Mouse (Mus musculus) liver, embryonic 14.5 days (tissue): ENCODE measurements around the gene Ppp4c. TPM values are rescaled to one million over a fixed set of nuclear protein-coding genes. Genes with fewer than 3 reads are reported as not detected.
A peak's percentile ranks its signal among the peaks of the same experiment; 100 is the strongest.

Experiments used
- ATAC-seq: fragments of 200-750 bp; cut with Nextera tagmentation; 2 replicates; pipeline ENCODE4 v1.8.0; 2017; ENCODE audit warnings: moderate number of reproducible peaks, mild to moderate bottlenecking, moderate library complexity; ENCODE audit not compliant: insufficient read depth
- DNase-seq, 3 experiments: peaks; one replicate each; pipeline ENCODE4 v3.0.0-alpha.2; 2012 to 2013; ENCODE audit warnings: low read depth in 3 of 3, low spot score in 3 of 3
- H3K27ac ChIP-seq: fragments of 300-500 bp; sonication (generic); 2 replicates; pipeline ENCODE4 v1.5.1; 2014; ENCODE audit warnings: moderate library complexity, mild to moderate bottlenecking, control low read depth, inconsistent platforms
- H3K27me3 ChIP-seq: fragments of 300-500 bp; sonication (generic); 2 replicates; pipeline ENCODE4 v1.6.1; 2014; ENCODE audit warnings: mild to moderate bottlenecking, low read length, moderate library complexity; ENCODE audit not compliant: control insufficient read depth, insufficient read depth
- H3K36me3 ChIP-seq: fragments of 300-500 bp; sonication (generic); replicated peaks from 2 replicates; pipeline ENCODE4 v1.6.1; 2014; ENCODE audit warnings: low read depth; ENCODE audit not compliant: control insufficient read depth, insufficient read depth
- H3K4me1 ChIP-seq, 2 experiments: fragments of 200-500 bp in 1 of 2; fragments of 300-500 bp in 1 of 2; sonication (generic) in 1 of 2; replicated peaks; 2 replicates each; pipeline ENCODE4 v1.6.1; 2012 to 2014; ENCODE audit warnings: antibody characterized with exemption in 1 of 2, inconsistent platforms in 1 of 2, low read length in 1 of 2; ENCODE audit not compliant: control insufficient read depth in 2 of 2, insufficient read depth in 2 of 2
- H3K4me2 ChIP-seq: fragments of 300-500 bp; sonication (generic); 2 replicates; pipeline ENCODE4 v1.6.1; 2014; ENCODE audit warnings: low read depth, mild to moderate bottlenecking, control low read depth, moderate library complexity
- H3K4me3 ChIP-seq, 2 experiments: fragments of 200-500 bp in 1 of 2; fragments of 300-500 bp in 1 of 2; sonication (generic) in 1 of 2; 2 replicates each; pipeline ENCODE4 v1.5.1; 2012 to 2014; ENCODE audit warnings: low read depth in 2 of 2, low read length in 2 of 2, mild to moderate bottlenecking in 2 of 2, control low read depth in 1 of 2, inconsistent platforms in 1 of 2, moderate library complexity in 1 of 2; ENCODE audit not compliant: insufficient read depth in 1 of 2
- H3K9ac ChIP-seq: fragments of 300-500 bp; sonication (generic); replicated peaks from 2 replicates; pipeline ENCODE4 v1.6.1; 2014; ENCODE audit warnings: mild to moderate bottlenecking, control low read depth, moderate library complexity
- H3K9me3 ChIP-seq: fragments of 300-500 bp; sonication (generic); 2 replicates; pipeline ENCODE4 v1.6.1; 2016; ENCODE audit warnings: low read length, mixed read lengths; ENCODE audit not compliant: control insufficient read depth
- CTCF ChIP-seq: IDR thresholded peaks from 2 replicates; pipeline ENCODE4 v1.5.1; 2016; ENCODE audit warnings: antibody characterized with exemption, low read depth, control low read depth
- EP300 ChIP-seq: IDR thresholded peaks from 2 replicates; pipeline ENCODE4 v1.6.1; 2016; ENCODE audit warnings: antibody characterized with exemption, low read depth
- WGBS: fragments of 180-500 bp; shearing (Covaris S2); extraction: QIAGEN DNeasy Blood & Tissue Kit; methylation state at CpG from one replicate; pipeline ENCODE4 v1.1.7; 2014; ENCODE audit not compliant: insufficient replicate concordance; 5-methylcytosine and 5-hydroxymethylcytosine counted together
- polyA plus RNA-seq, 2 experiments: library from polyadenylated mRNA; depleted of rRNA in 1 of 2; stranded (reverse) in 1 of 2; unstranded in 1 of 2; fragments of >200 nt; fragmentation: Nextera tagmentation in 1 of 2; extraction: Ambion mirVana in 1 of 2; gene quantifications; 2 replicates each; pipeline versions ENCODE4 v1.2.1 to v1.2.3; 2012 to 2014

The Ppp4c gene
- polyA plus RNA-seq, 2 experiments, result 83.2 to 105 TPM

- Histone ChIP-seq H3K27me3 (no peaks in the 10 kb centered on the region), H3K9ac (no peak overlapping the region), H3K36me3 (no peaks in the 10 kb centered on the region), H3K4me3 (peak overlapping the region; percentile 6 to 21; a peak in 3 of 4 replicates), H3K27ac (peak overlapping the region; percentile 29), H3K4me1 (peaks cover 0 to 11% of the 10 kb centered on the region in 2 experiments; a peak in 2 of 4 replicates), H3K4me2 (peak overlapping the region; percentile 51), H3K9me3 (no peaks in the 10 kb centered on the region)
- DNase-seq, result no peak
- 0 out of 2 replicates have a peak, but pooled peaks have one; percentile 34 for ATAC-seq
- TF ChIP-seq CTCF, result no peak
- no peak for TF ChIP-seq EP300
- 31% methylated on average over 12 of the region's 12 CpGs for WGBS
These were observed 46.2 kb downstream of the Ppp4c start for GRCm38 (mm10) chr7:126746066-126746465.

- WGBS, result 76% methylated on average over 13 of the region's 13 CpGs
- no peak overlapping the region for H3K27ac ChIP-seq
- ATAC-seq, result no peak
These were observed 50.3 kb downstream of the Ppp4c start for GRCm38 (mm10) chr7:126741964-126742482.

GRCm38 (mm10) chr7:126741452-126741851 lies 50.8 kb downstream of the Ppp4c start:
- no peak overlapping the region for H3K27ac ChIP-seq
- 65% methylated on average over 5 of the region's 5 CpGs for WGBS
- H3K4me3 ChIP-seq, result no peak overlapping the region
- no peak for TF ChIP-seq CTCF
- TF ChIP-seq EP300, result no peak
- no peak overlapping the region for H3K4me2 ChIP-seq
- ATAC-seq (no peak), DNase-seq (no peak)
- H3K4me1 ChIP-seq, result 0 out of 4 replicates have a peak, but pooled peaks cover 0 to under 1% of the 10 kb centered on the region in 2 experiments
- H3K9me3 ChIP-seq, result no peaks in the 10 kb centered on the region
- no peaks in the 10 kb centered on the region for H3K36me3 ChIP-seq
- no peaks in the 10 kb centered on the region for H3K27me3 ChIP-seq
- no peak overlapping the region for H3K9ac ChIP-seq

More at GRCm38 (mm10) chr7:126741964-126742482, 50.3 kb downstream of the Ppp4c start:
- DNase-seq, result no peak
- Histone ChIP-seq H3K4me2 (no peak overlapping the region), H3K9me3 (no peaks in the 10 kb centered on the region), H3K36me3 (no peaks in the 10 kb centered on the region), H3K9ac (no peak overlapping the region), H3K4me1 (peaks cover 0 to 4% of the 10 kb centered on the region in 2 experiments; a peak in 1 of 4 replicates), H3K27me3 (no peaks in the 10 kb centered on the region), H3K4me3 (no peak overlapping the region)
- TF ChIP-seq EP300, result no peak

GRCm38 (mm10) chr7:126740977-126741376 lies 51.3 kb downstream of the Ppp4c start:
- WGBS, result 41% methylated on average over 5 of the region's 5 CpGs
- no peak for ATAC-seq

GRCm38 (mm10) chr7:126740132-126740735 lies 52.1 kb downstream of the Ppp4c start:
- Histone ChIP-seq H3K36me3 (no peaks in the 10 kb centered on the region), H3K9me3 (no peaks in the 10 kb centered on the region), H3K9ac (no peak overlapping the region), H3K4me2 (no peak overlapping the region), H3K27ac (no peak overlapping the region), H3K4me3 (no peak overlapping the region), H3K4me1 (no peaks in the 10 kb centered on the region), H3K27me3 (no peaks in the 10 kb centered on the region)
- TF ChIP-seq EP300, result no peak
- no peak for TF ChIP-seq CTCF
- no peak for DNase-seq
- 66% methylated on average over 13 of the region's 13 CpGs for WGBS
- ATAC-seq, result no peak

More at GRCm38 (mm10) chr7:126740977-126741376, 51.3 kb downstream of the Ppp4c start:
- Histone ChIP-seq H3K27me3 (no peaks in the 10 kb centered on the region), H3K9me3 (no peaks in the 10 kb centered on the region), H3K9ac (no peak overlapping the region), H3K4me3 (no peak overlapping the region), H3K36me3 (no peaks in the 10 kb centered on the region), H3K4me2 (no peak overlapping the region), H3K27ac (no peak overlapping the region), H3K4me1 (no peaks in the 10 kb centered on the region)
- TF ChIP-seq EP300 (no peak), CTCF (no peak)
- DNase-seq, result no peak
